8 mouse cellular contexts compared by ENCODE assay signal in genomic region chrX:38251851-38252571, GRCm38 (mm10). TPM values are rescaled to one million over a fixed set of nuclear protein-coding genes. Genes with fewer than 3 reads are reported as not detected.
DNase-seq lines count a peak whose midpoint lies in the region; ATAC-seq and TF ChIP-seq lines count a peak whose summit lies in the region.

Gene Tmem255a, minus strand, starts transcription at chrX:38252439.

- peak; percentile 70 for ATAC-seq in intestine, embryonic 16.5 days
- ATAC-seq in liver, embryonic 14.5 days (ENCODE audit: insufficient read depth): no peak

- no peak for TF ChIP-seq CTCF in testis, adult 2 months (IDR thresholded peaks at IDR 0.05; ENCODE audit: control insufficient read depth, insufficient read depth, insufficient replicate concordance, low read depth, low read length)
- no peak for TF ChIP-seq CTCF in liver, embryonic 14.5 days (IDR thresholded peaks at IDR 0.05; ENCODE audit: low read depth)
- no peak for TF ChIP-seq CTCF in olfactory bulb, adult 2 months (IDR thresholded peaks at IDR 0.05; ENCODE audit: insufficient read depth, low read depth, low read length)

- no peak for TF ChIP-seq POLR2A in testis, adult 2 months (IDR thresholded peaks at IDR 0.05; ENCODE audit: control insufficient read depth, low read depth, low read length)
- TF ChIP-seq POLR2A in olfactory bulb, adult 2 months (IDR thresholded peaks at IDR 0.05; ENCODE audit: insufficient read depth, low read depth, low read length): no peak

- peak within 1 kb of the TSS; percentile 42; the same call in 1 of the 2 replicates for H3K27ac ChIP-seq in testis, adult 2 months (ENCODE audit: control insufficient read depth, insufficient read depth, low read depth, low read length)
- no peak within 1 kb of the TSS for H3K27ac ChIP-seq in intestine, embryonic 16.5 days (ENCODE audit: low read length)
- no peak within 1 kb of the TSS for H3K27ac ChIP-seq in liver, embryonic 14.5 days
- H3K27ac ChIP-seq in olfactory bulb, adult 2 months (ENCODE audit: insufficient read depth, low read depth, low read length): peak within 1 kb of the TSS; percentile 69

- DNase-seq in testis, postnatal 14 days (ENCODE audit: low spot score): no peak
- DNase-seq in cerebellum, adult 9-11 months: peak; percentile 6
- DNase-seq in gastrocnemius, postnatal 25 days: peak; percentile 34
- no peak for DNase-seq in liver, embryonic 14.5 days (ENCODE audit: low read depth in 3 of 3, low spot score in 3 of 3)
- DNase-seq in urinary bladder, adult 18-20 months (ENCODE audit: low spot score in 2 of 2): no peak

- H3K4me1 ChIP-seq in testis, adult 2 months (ENCODE audit: control insufficient read depth, insufficient read depth, low read length): peaks cover 6% of the 10 kb centered on the region
- no peaks in the 10 kb centered on the region for H3K4me1 ChIP-seq in intestine, embryonic 16.5 days (ENCODE audit: control insufficient read depth, insufficient read depth, low read length)
- H3K4me1 ChIP-seq in liver, embryonic 14.5 days (replicated peaks; ENCODE audit: control insufficient read depth in 2 of 2, insufficient read depth in 2 of 2, low read length in 1 of 2): no peaks in the 10 kb centered on the region
- H3K4me1 ChIP-seq in olfactory bulb, adult 2 months (ENCODE audit: control insufficient read depth, insufficient read depth, low read length): peaks cover 9% of the 10 kb centered on the region

- H3K9me3 ChIP-seq in intestine, embryonic 16.5 days (ENCODE audit: control insufficient read depth, low read length): no peaks in the 10 kb centered on the region
- H3K9me3 ChIP-seq in liver, embryonic 14.5 days (ENCODE audit: control insufficient read depth, low read length): no peaks in the 10 kb centered on the region

- no peaks in the 10 kb centered on the region for H3K27me3 ChIP-seq in testis, adult 2 months (ENCODE audit: control insufficient read depth, insufficient read depth, low read length)
- H3K27me3 ChIP-seq in intestine, embryonic 16.5 days (replicated peaks; ENCODE audit: control insufficient read depth, insufficient read depth, low read length): no peaks in the 10 kb centered on the region; the same call in 1 of the 2 replicates
- no peaks in the 10 kb centered on the region; the same call in 1 of the 2 replicates for H3K27me3 ChIP-seq in liver, embryonic 14.5 days (ENCODE audit: control insufficient read depth, insufficient read depth, low read length)

- peak within 1 kb of the TSS; percentile 77 for H3K4me2 ChIP-seq in intestine, embryonic 16.5 days (ENCODE audit: low read depth, low read length)
- peak within 1 kb of the TSS; percentile 31 for H3K4me2 ChIP-seq in liver, embryonic 14.5 days (ENCODE audit: low read depth)

- H3K9ac ChIP-seq in intestine, embryonic 16.5 days (ENCODE audit: low read depth, low read length): 0 out of 2 replicates have a peak within 1 kb of the TSS, but pooled peaks have one; percentile 11
- H3K9ac ChIP-seq in liver, embryonic 14.5 days (replicated peaks): no peak within 1 kb of the TSS

- no peaks in the 10 kb centered on the region for H3K36me3 ChIP-seq in testis, adult 2 months (ENCODE audit: control insufficient read depth, insufficient read depth, low read length)
- no peaks in the 10 kb centered on the region for H3K36me3 ChIP-seq in intestine, embryonic 16.5 days (ENCODE audit: control insufficient read depth, insufficient read depth, low read length)
- H3K36me3 ChIP-seq in liver, embryonic 14.5 days (replicated peaks; ENCODE audit: control insufficient read depth, insufficient read depth, low read depth): no peaks in the 10 kb centered on the region

- WGBS in intestine, embryonic 16.5 days: 21% methylated on average over 21 of the region's 27 CpGs
- 12% methylated on average over 27 of the region's 27 CpGs for WGBS in liver, embryonic 14.5 days (ENCODE audit: insufficient replicate concordance)
- 19% methylated on average over 24 of the region's 27 CpGs for WGBS in olfactory bulb, adult 2 months

- peak within 1 kb of the TSS; percentile 53 for H3K4me3 ChIP-seq in testis, adult 2 months (ENCODE audit: control insufficient read depth, low read depth, low read length)
- H3K4me3 ChIP-seq in intestine, embryonic 16.5 days (ENCODE audit: low read length): peak within 1 kb of the TSS; percentile 43
- no peak within 1 kb of the TSS; a peak in 1 of 4 replicates for H3K4me3 ChIP-seq in liver, embryonic 14.5 days (ENCODE audit: insufficient read depth in 1 of 2, low read depth in 2 of 2, low read length in 2 of 2)
- H3K4me3 ChIP-seq in olfactory bulb, adult 2 months (ENCODE audit: insufficient read depth, low read depth, low read length): peak within 1 kb of the TSS; percentile 55

- no peak for TF ChIP-seq EP300 in liver, embryonic 14.5 days (IDR thresholded peaks at IDR 0.05; ENCODE audit: low read depth)

RNA-seq across cellular contexts. Expression of gene Tmem255a, which starts in this region (rescaled TPM):
- polyA plus RNA-seq in testis, adult 2 months (2012; rRNA removed): 16.1 and 24.7 TPM in 2 replicates
- total RNA-seq in gastrocnemius, postnatal 25 days (2021): under 1 TPM; 0.49 to 0.75 TPM
- polyA plus RNA-seq in intestine, embryonic 16.5 days (2015; fragmentation: Nextera tagmentation; extraction: Ambion mirVana): 27.1 and 27.9 TPM in 2 replicates
- 0.41 and 0.44 TPM in 2 replicates for polyA plus RNA-seq in liver, embryonic 14.5 days (2012; rRNA removed)
- polyA plus RNA-seq in liver, embryonic 14.5 days (2014; fragmentation: Nextera tagmentation; extraction: Ambion mirVana): 1.4 TPM in 2 replicates
- not detected in 2 replicates for polyA plus RNA-seq in olfactory bulb, adult 2 months (2012; ENCODE audit: insufficient read depth, insufficient read length, low replicate concordance, missing spikeins)

Comparison
In these comparisons a context has a peak if more than half of its experiments do, and no peak if none do; other contexts are left out.
1. Peak in DNase-seq in gastrocnemius, postnatal 25 days; RNA of the gene not detected or under 1 TPM.
2. H3K27ac ChIP-seq: peak in testis, adult 2 months (single experiment) and olfactory bulb, adult 2 months (single experiment); none in intestine, embryonic 16.5 days (single experiment) and liver, embryonic 14.5 days (single experiment).
3. H3K4me3 ChIP-seq: peak in testis, adult 2 months (single experiment), intestine, embryonic 16.5 days (single experiment) and olfactory bulb, adult 2 months (single experiment); none in liver, embryonic 14.5 days (0 of 2).